Comparison of ENCODE assay signal across 8 mouse cellular contexts in genomic region chr3:20033761-20034718, GRCm38 (mm10). TPM values are rescaled to one million over a fixed set of nuclear protein-coding genes. Genes with fewer than 3 reads are reported as not detected.
DNase-seq lines count a peak whose midpoint lies in the region; ATAC-seq and TF ChIP-seq lines count a peak whose summit lies in the region.

No protein-coding gene starts in this region.

- H3K36me3 ChIP-seq in lung, embryonic 16.5 days (ENCODE audit: control insufficient read depth, insufficient read depth, low read length), result no peaks in the 10 kb centered on the region
- no peaks in the 10 kb centered on the region for H3K36me3 ChIP-seq in kidney, postnatal 0 days (ENCODE audit: insufficient read depth, low read length)

- H3K4me3 ChIP-seq in lung, embryonic 16.5 days (ENCODE audit: low read length), result peak overlapping the region; percentile 97
- peak overlapping the region; percentile 88 for H3K4me3 ChIP-seq in embryonic fibroblast, embryonic 13.5 days (ENCODE audit: insufficient read depth, low read length)
- peak overlapping the region; percentile 63 for H3K4me3 ChIP-seq in kidney, postnatal 0 days (replicated peaks; ENCODE audit: low read depth, low read length)

- H3K4me1 ChIP-seq in lung, embryonic 16.5 days (replicated peaks; ENCODE audit: control insufficient read depth, insufficient read depth, low read length), result peaks cover 8% of the 10 kb centered on the region
- H3K4me1 ChIP-seq in embryonic fibroblast, embryonic 13.5 days (ENCODE audit: control insufficient read depth, insufficient read depth, low read length), result no peaks in the 10 kb centered on the region
- H3K4me1 ChIP-seq in kidney, postnatal 0 days (replicated peaks; ENCODE audit: insufficient read depth, low read length), result peaks cover 9% of the 10 kb centered on the region; the same call in 1 of the 2 replicates

- no peak for ATAC-seq in lung, embryonic 16.5 days (ENCODE audit: low read depth)
- ATAC-seq in kidney, postnatal 0 days (replicated peaks; ENCODE audit: low FRiP score, low read depth), result 0 out of 2 replicates have a peak, but pooled peaks have one; percentile 22

- peak overlapping the region; percentile 76 for H3K9ac ChIP-seq in lung, embryonic 16.5 days (ENCODE audit: low read length)
- peak overlapping the region; percentile 56 for H3K9ac ChIP-seq in kidney, postnatal 0 days (ENCODE audit: low read depth, low read length)

- no peaks in the 10 kb centered on the region for H3K9me3 ChIP-seq in lung, embryonic 16.5 days (ENCODE audit: control insufficient read depth, low read length)
- no peaks in the 10 kb centered on the region for H3K9me3 ChIP-seq in kidney, postnatal 0 days (replicated peaks; ENCODE audit: low read length)

- intact Hi-C loops in gastrocnemius, postnatal 14 days (cut with DNase I; ENCODE audit: low total_unique reads), result no loop called here

- TF ChIP-seq CTCF in embryonic fibroblast, embryonic 13.5 days (IDR thresholded peaks at IDR 0.05; ENCODE audit: borderline replicate concordance, insufficient read depth, low read length), result no peak
- TF ChIP-seq CTCF in kidney, postnatal 0 days (IDR thresholded peaks at IDR 0.05; ENCODE audit: low read depth), result no peak

- H3K27me3 ChIP-seq in lung, embryonic 16.5 days (ENCODE audit: control insufficient read depth, insufficient read depth, low read depth, low read length), result no peaks in the 10 kb centered on the region
- H3K27me3 ChIP-seq in kidney, postnatal 0 days (ENCODE audit: insufficient read depth, low read length), result no peaks in the 10 kb centered on the region

- TF ChIP-seq POLR2A in embryonic fibroblast, embryonic 13.5 days (IDR thresholded peaks at IDR 0.05; ENCODE audit: low read depth, low read length), result no peak

- H3K4me2 ChIP-seq in lung, embryonic 16.5 days (ENCODE audit: low read depth, low read length), result peak overlapping the region; percentile 85
- H3K4me2 ChIP-seq in kidney, postnatal 0 days (ENCODE audit: low read length), result peak overlapping the region; percentile 74

- H3K27ac ChIP-seq in lung, embryonic 16.5 days (ENCODE audit: low read length), result peak overlapping the region; percentile 82
- H3K27ac ChIP-seq in embryonic fibroblast, embryonic 13.5 days (ENCODE audit: insufficient read depth, low read length), result no peak overlapping the region; the same call in 1 of the 2 replicates
- peak overlapping the region; percentile 81 for H3K27ac ChIP-seq in kidney, postnatal 0 days

- 10% methylated on average over 10 of the region's 10 CpGs for WGBS in lung, embryonic 16.5 days
- WGBS in kidney, postnatal 0 days, result 7% methylated on average over 10 of the region's 10 CpGs

- DNase-seq in lung, postnatal 4 days, result no peak
- peak; percentile 24 for DNase-seq in kidney, postnatal 0 days (ENCODE audit: low spot score)
- DNase-seq in naive thymus-derived CD4-positive, alpha-beta T cell, adult 2 months (ENCODE audit: low read depth), result peak; percentile 10
- DNase-seq in layer of hippocampus, adult 9-10 months (ENCODE audit: low spot score), result no peak
- no peak for DNase-seq in cerebellum, adult 18-20 months
- no peak for DNase-seq in gastrocnemius, postnatal 14 days

RNA-seq across cellular contexts. Expression of gene Hps3, which starts 1.1 kb away (rescaled TPM):
- polyA plus RNA-seq in lung, embryonic 16.5 days (2015; fragmentation: Nextera tagmentation; extraction: Ambion mirVana), result 11.4 and 12.2 TPM in 2 replicates
- polyA plus RNA-seq in embryonic fibroblast, embryonic 13.5 days (2011; ENCODE audit: insufficient read length, low read depth, missing spikeins), result 15.1 and 16.5 TPM in 2 replicates
- polyA plus RNA-seq in kidney, postnatal 0 days (2015; fragmentation: Nextera tagmentation; extraction: Ambion mirVana), result 10.8 and 11.6 TPM in 2 replicates
- total RNA-seq in gastrocnemius, postnatal 14 days (2021), result 1 to 10 TPM; 3.5 to 3.6 TPM

RNA-seq across cellular contexts. Expression of gene Hltf, which starts 23.6 kb away (rescaled TPM):
- 20.0 and 21.1 TPM in 2 replicates for polyA plus RNA-seq in lung, embryonic 16.5 days (2015; fragmentation: Nextera tagmentation; extraction: Ambion mirVana)
- polyA plus RNA-seq in embryonic fibroblast, embryonic 13.5 days (2011; ENCODE audit: insufficient read length, low read depth, missing spikeins), result 22.2 and 22.8 TPM in 2 replicates
- polyA plus RNA-seq in kidney, postnatal 0 days (2015; fragmentation: Nextera tagmentation; extraction: Ambion mirVana), result 14.3 and 15.4 TPM in 2 replicates
- total RNA-seq in gastrocnemius, postnatal 14 days (2021), result 1 to 10 TPM; 3.6 to 4.1 TPM

Comparison
In these comparisons a context has a peak if more than half of its experiments do, and no peak if none do; other contexts are left out.
1. DNase-seq: peak in kidney, postnatal 0 days (single experiment) and naive thymus-derived CD4-positive, alpha-beta T cell, adult 2 months (single experiment); none in lung, postnatal 4 days (0 of 2), layer of hippocampus, adult 9-10 months (single experiment), cerebellum, adult 18-20 months (0 of 2) and gastrocnemius, postnatal 14 days (single experiment).
2. Peak in every context shown above with its lines, with median percentiles within 50 percentile points of each other: H3K4me3 ChIP-seq.